Comparison of ENCODE assay signal across 8 mouse cellular contexts in genomic region chr15:79322991-79323790, GRCm38 (mm10). TPM values are rescaled to one million over a fixed set of nuclear protein-coding genes. Genes with fewer than 3 reads are reported as not detected.
DNase-seq lines count a peak whose midpoint lies in the region; ATAC-seq lines count a peak whose summit lies in the region.

No protein-coding gene starts in this region.

- WGBS in embryonic facial prominence, embryonic 11.5 days: 71% methylated on average over 6 of the region's 6 CpGs
- 82% methylated on average over 6 of the region's 6 CpGs for WGBS in neural tube, embryonic 15.5 days

- no peak overlapping the region for H3K27ac ChIP-seq in embryonic facial prominence, embryonic 11.5 days (replicated peaks; ENCODE audit: low read depth, low read length)
- H3K27ac ChIP-seq in neural tube, embryonic 15.5 days (replicated peaks): peak overlapping the region; percentile 60; the same call in 1 of the 2 replicates

- no peaks in the 10 kb centered on the region for H3K27me3 ChIP-seq in embryonic facial prominence, embryonic 11.5 days (ENCODE audit: control insufficient read depth, insufficient read depth, low read length)
- H3K27me3 ChIP-seq in neural tube, embryonic 15.5 days (replicated peaks): no peaks in the 10 kb centered on the region

- H3K4me3 ChIP-seq in embryonic facial prominence, embryonic 11.5 days (ENCODE audit: low read depth, low read length): no peak overlapping the region
- H3K4me3 ChIP-seq in neural tube, embryonic 15.5 days (replicated peaks): no peak overlapping the region

- no peak overlapping the region for H3K9ac ChIP-seq in embryonic facial prominence, embryonic 11.5 days (replicated peaks; ENCODE audit: low read length)
- H3K9ac ChIP-seq in neural tube, embryonic 15.5 days (replicated peaks): no peak overlapping the region

- DNase-seq in cerebellum, postnatal 14 days: peak; percentile 36 to 60
- no peak for DNase-seq in cerebellum, adult 9-11 months
- peak; percentile 80 for DNase-seq in CD4-positive helper T cell, adult 2 months (ENCODE audit: low read depth, low spot score)
- peak; percentile 31 for DNase-seq in embryonic facial prominence, embryonic 11.5 days (ENCODE audit: low spot score)
- DNase-seq in heart, postnatal 4 days: peak; percentile 88
- DNase-seq in liver: peak; percentile 37
- DNase-seq in cerebellum, postnatal 4 days (ENCODE audit: low spot score in 2 of 2): no peak

- no peak for ATAC-seq in embryonic facial prominence, embryonic 11.5 days (replicated peaks; ENCODE audit: insufficient number of reproducible peaks, low FRiP score, low TSS enrichment, low read depth)
- ATAC-seq in neural tube, embryonic 15.5 days (ENCODE audit: low FRiP score): no peak

- H3K4me2 ChIP-seq in embryonic facial prominence, embryonic 11.5 days (ENCODE audit: low read depth, low read length): no peak overlapping the region
- no peak overlapping the region for H3K4me2 ChIP-seq in neural tube, embryonic 15.5 days

- no peaks in the 10 kb centered on the region for H3K9me3 ChIP-seq in embryonic facial prominence, embryonic 11.5 days (replicated peaks; ENCODE audit: control insufficient read depth, low read length)
- no peaks in the 10 kb centered on the region for H3K9me3 ChIP-seq in neural tube, embryonic 15.5 days (replicated peaks)

- no peaks in the 10 kb centered on the region for H3K36me3 ChIP-seq in embryonic facial prominence, embryonic 11.5 days (replicated peaks; ENCODE audit: control insufficient read depth, insufficient read depth, low read depth, low read length)
- H3K36me3 ChIP-seq in neural tube, embryonic 15.5 days: no peaks in the 10 kb centered on the region

- H3K4me1 ChIP-seq in embryonic facial prominence, embryonic 11.5 days (ENCODE audit: control insufficient read depth, insufficient read depth, low read length): no peaks in the 10 kb centered on the region
- peaks cover 39% of the 10 kb centered on the region for H3K4me1 ChIP-seq in neural tube, embryonic 15.5 days

RNA-seq across cellular contexts. Expression of gene Pla2g6, which starts 5.0 kb away (rescaled TPM):
- polyA plus RNA-seq in embryonic facial prominence, embryonic 11.5 days (2014; fragmentation: Nextera tagmentation; extraction: Ambion mirVana): 11.8 and 15.1 TPM in 2 replicates
- 1 to 10 TPM; 8.4 to 9.6 TPM for total RNA-seq in heart, postnatal 4 days (2021)
- 26.1 and 27.9 TPM in 2 replicates for polyA plus RNA-seq in neural tube, embryonic 15.5 days (2015; fragmentation: Nextera tagmentation; extraction: Ambion mirVana)

RNA-seq across cellular contexts. Expression of gene Maff, which starts 23.2 kb away (rescaled TPM):
- 2.2 and 2.5 TPM in 2 replicates for polyA plus RNA-seq in embryonic facial prominence, embryonic 11.5 days (2014; fragmentation: Nextera tagmentation; extraction: Ambion mirVana)
- total RNA-seq in heart, postnatal 4 days (2021): 10 to 100 TPM in 1 of 2 experiments, 1 to 10 TPM in 1; 9.8 to 10.2 TPM
- 0.81 and 1.7 TPM in 2 replicates for polyA plus RNA-seq in neural tube, embryonic 15.5 days (2015; fragmentation: Nextera tagmentation; extraction: Ambion mirVana)

RNA-seq across cellular contexts. Expression of gene Baiap2l2, which starts 37.9 kb away (rescaled TPM):
- 1.9 and 5.2 TPM in 2 replicates for polyA plus RNA-seq in embryonic facial prominence, embryonic 11.5 days (2014; fragmentation: Nextera tagmentation; extraction: Ambion mirVana)
- total RNA-seq in heart, postnatal 4 days (2021): 1 to 10 TPM; 1.3 to 2.0 TPM
- polyA plus RNA-seq in neural tube, embryonic 15.5 days (2015; fragmentation: Nextera tagmentation; extraction: Ambion mirVana): 2.0 and 4.0 TPM in 2 replicates

Comparison
In these comparisons a context has a peak if more than half of its experiments do, and no peak if none do; other contexts are left out.
1. DNase-seq: peak in cerebellum, postnatal 14 days (2 of 2), CD4-positive helper T cell, adult 2 months (single experiment), embryonic facial prominence, embryonic 11.5 days (single experiment), heart, postnatal 4 days (single experiment) and liver (single experiment); none in cerebellum, adult 9-11 months (single experiment) and cerebellum, postnatal 4 days (0 of 2).